Mouse (Mus musculus) left cerebral cortex, adult 8-10 months (tissue): ENCODE measurements around the gene Cmtm6. TPM values are rescaled to one million over a fixed set of nuclear protein-coding genes. Genes with fewer than 3 reads are reported as not detected.

Source experiments
- DNase-seq, 2 experiments: peaks; one replicate each; pipeline ENCODE4 v3.0.0; 2022; ENCODE audit warnings: low spot score in 2 of 2
- total RNA-seq, 4 experiments: library from RNA; stranded (reverse); gene quantifications; 2 replicates each; pipeline ENCODE4 v1.2.4; 2022

Gene Cmtm6
- total RNA-seq, 4 experiments from 2014 or later, result 20.0 to 25.7 (median 22.9) TPM

GRCm38 (mm10) chr9:114770224-114770623 lies 39.3 kb downstream of the Cmtm6 start:
- no peak for DNase-seq

DNA sequence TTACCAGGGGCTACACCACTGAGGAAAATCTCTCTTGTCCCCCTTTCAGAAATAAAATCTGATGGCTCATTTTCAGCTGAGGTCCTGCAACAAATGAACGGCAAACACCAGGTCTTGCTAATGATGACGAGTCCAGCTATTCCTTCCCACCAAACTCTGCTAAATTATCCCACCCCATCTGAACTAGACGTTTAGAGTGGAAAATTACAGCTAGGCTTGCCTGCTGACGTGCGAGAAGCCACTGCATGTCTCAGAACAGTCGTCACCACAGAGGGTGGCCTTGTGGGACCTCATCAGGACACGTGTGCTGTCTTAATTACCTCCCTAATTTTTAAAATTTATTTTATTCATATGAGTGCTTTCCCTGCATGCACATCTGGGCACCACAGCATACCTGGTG lies 40.6 kb downstream of the Cmtm6 start:
- DNase-seq, result no peak

DNA sequence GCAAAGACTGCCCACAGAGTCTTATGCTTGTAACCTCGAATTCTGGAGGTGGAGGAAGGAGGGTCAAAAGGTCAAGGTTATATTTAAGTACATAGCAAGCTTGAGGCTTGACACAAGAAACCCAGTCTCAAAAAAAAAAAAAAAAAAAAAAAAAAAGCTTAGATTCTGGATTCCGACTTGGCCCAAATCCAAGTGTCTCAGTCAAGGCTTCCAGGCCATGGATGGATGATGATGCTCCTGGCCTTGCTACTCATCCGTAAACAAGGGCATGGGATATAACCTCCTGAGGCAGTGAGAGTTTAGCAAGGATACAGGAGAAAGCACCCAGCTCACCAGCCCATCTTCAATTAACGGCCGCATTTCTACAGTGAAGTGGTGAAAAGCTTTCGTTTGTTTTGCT lies 43.7 kb downstream of the Cmtm6 start:
- no peak for DNase-seq

DNA sequence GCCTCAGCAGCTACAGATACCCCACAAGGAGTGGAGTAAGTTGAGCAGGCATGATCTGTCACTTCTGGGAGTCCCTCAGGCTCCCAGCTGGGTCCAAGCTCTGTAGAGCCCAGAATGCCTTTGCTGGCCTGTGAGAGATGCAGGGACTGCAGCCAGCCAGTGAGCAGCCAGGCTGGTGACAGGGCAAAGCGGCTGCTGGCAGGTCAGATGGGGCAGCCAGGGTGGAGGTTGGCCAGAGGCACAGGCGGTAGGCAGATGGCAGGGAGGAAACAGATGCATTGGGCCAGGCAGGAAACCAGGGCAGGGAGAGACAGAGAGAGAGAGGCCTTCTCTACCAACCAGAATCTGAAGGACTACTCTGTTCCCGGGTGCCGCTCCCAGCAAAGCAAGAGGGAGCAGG lies 44.4 kb downstream of the Cmtm6 start:
- DNase-seq, result no peak

DNA sequence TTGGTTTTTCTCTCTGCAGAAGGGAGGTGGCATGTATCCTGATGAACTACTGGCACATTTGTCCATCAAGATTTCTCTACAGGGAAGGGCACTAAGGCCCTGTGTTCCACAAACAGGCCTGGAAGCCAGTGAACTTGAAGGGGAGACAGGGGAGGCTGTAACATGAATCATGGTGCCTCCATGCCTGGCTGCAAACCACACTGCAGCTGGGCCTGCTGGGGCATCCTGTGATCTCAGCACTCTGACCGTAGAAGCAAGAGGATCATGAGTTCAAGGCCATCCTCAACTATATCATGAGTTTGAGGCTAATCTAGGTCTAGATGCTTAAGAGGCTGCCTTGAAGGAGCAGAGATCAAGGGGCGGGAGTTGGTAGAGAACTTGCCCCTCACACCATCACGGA lies 45.4 kb downstream of the Cmtm6 start:
- DNase-seq, result no peak

GRCm38 (mm10) chr9:114777178-114778046 lies 46.5 kb downstream of the Cmtm6 start:
- DNase-seq, result no peak

DNA sequence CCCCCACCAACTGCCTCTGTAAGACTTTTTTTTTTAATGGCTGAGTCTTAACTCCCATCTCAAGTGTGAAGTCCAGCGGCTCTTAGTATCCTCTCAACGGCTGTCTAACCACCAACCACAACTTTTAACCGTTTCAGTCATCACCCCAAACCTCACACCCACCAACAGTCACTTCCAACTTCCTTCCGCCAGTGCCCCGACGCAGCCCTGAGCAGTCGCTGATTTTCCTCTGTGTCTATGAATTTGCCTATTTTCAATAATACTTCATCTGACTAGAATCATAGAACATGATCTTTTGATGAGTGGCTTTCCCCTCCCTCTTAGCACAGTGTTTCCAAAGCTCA lies 47.1 kb downstream of the Cmtm6 start:
- no peak for DNase-seq

DNA sequence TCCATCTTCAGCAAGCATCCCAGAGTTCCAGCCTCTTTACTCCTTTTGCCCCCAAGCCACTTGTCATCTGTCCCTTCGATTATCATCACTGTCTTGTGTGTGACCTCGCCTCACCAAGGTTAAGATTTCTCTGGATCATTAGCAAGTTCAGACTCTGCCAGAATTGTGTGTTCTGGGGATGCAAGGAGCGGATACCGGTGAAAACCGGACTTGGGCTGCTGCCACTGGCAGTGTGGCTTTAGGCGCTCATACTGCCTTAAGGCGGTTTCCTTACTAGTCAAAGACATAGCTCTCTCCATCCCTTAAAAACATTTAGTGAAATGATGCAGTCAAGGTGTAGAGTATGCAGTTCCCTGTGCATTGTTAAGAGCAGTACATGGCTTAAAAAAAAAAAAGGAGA lies 48.0 kb downstream of the Cmtm6 start:
- no peak for DNase-seq

DNA sequence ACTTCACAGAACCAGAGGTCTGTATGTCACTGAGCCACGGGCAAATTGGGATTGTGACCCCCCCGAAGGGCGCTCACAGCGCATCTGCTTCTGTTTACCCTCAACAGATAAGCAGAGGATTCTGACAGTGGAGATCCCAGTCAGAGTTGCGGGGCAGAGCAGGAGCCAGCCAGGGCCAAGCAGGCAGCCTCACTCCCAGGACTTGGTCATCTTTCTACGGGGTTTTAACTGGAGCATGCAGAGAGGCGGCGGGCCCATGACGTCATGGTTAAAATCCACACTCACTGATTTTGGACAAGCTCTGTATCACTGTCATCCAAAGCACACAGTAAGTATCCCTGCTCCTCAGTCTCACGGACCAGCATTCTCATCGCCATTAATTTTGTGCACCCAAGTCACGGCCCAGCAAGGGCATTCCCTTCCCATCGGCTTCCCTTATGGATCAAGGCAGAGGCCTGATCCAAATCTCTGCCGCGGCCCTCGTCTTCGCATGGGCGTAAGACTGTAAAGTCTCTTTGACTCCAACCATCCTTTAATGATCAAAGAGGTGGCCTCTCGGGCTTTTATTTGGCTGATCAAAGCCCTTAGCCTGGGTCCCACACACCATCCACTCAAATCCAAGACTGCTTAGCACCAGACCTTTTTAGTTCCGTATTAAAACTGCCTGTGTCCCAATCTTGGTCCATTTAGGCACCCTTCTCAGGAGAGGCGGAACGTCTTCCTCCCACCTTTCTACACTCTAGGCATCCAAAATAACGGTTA lies 49.2 kb downstream of the Cmtm6 start:
- DNase-seq, result no peak

GRCm38 (mm10) chr9:114780746-114781525 lies 50.0 kb downstream of the Cmtm6 start:
- no peak for DNase-seq

- no peak for DNase-seq
Measured at GRCm38 (mm10) chr9:114781526-114782212, 50.8 kb downstream of the Cmtm6 start, which contains the start of gene Cmtm7. Cmtm7 (minus strand) TSS chr9:114781856.

DNA sequence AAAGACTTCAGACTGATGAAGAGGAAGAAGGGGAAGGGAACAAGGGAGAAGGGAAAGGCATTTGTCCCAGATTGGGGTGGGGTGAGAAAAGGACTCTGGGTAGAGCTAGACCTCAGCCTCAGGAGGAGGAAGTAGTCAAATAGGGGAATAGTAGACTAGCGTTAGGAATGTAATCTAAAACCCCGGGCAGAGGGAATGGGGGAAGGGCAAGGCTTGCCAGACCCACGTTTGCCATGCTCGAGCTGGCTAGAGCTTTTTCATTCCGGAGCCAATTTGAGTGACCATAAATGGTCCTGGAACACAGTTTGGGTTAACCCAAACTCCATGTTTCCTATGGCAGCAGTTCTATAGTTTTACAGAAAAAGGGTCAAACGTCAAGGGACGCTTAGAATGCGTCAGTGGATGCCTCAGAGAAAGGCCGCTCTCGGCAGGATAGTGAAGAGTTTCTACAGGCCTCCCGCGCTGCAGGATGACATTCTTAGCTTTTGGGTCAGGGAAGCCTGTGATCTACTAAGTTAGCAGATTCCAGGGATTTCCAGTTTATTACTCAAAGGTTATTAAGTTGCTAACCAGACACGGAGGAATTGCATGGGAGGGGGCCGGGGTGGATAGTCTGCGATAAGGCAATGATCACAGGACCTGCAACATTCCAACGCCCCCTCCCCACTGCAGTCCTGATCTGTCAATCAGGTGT lies 54.7 kb downstream of the Cmtm6 start:
- no peak for DNase-seq

GRCm38 (mm10) chr9:114787134-114787533 lies 56.2 kb downstream of the Cmtm6 start:
- no peak for DNase-seq

- DNase-seq, result no peak
Measured at GRCm38 (mm10) chr9:114787716-114788115, 56.8 kb downstream of the Cmtm6 start.

DNA sequence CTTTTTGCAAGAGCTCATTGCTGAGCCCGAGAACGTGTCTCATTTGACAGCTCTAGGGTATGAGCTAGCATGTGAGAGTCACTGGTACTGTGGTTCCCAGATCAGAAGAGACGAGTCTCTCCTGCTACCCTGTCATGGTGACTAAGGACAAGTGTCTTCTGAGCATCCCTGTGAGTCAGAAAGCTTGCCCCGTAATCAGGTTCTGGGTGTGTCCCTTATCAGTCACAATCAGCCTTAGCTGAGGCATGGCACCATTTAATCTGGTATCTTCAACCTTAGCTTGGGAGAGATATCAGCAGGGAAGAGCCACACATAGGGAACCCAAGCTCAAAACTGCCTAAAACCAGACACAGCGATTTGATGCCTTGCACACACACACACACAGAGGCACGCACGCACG lies 57.8 kb downstream of the Cmtm6 start:
- no peak for DNase-seq

DNA sequence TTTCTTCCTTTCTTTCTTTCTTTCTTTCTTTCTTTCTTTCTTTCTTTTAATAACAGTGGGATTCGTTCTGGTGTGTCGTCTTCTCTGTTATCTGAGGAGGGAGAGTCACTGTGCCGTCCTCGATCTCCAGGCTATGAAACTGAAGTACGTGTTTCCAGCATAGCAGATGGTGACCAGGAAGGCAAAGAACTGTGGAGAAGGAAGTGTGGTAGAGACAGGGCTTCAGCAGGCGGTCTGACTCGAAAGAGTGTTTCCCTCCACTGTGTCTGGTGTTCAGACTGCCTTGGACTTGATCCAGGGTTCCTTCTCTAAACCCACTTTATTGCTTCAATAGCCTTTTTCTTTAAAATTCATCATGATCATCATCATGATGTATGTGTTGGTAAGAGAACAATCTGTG lies 58.6 kb downstream of the Cmtm6 start:
- DNase-seq, result no peak

- DNase-seq, result no peak
Measured at GRCm38 (mm10) chr9:114789989-114790388, 59.1 kb downstream of the Cmtm6 start.

GRCm38 (mm10) chr9:114793764-114794295 lies 62.9 kb downstream of the Cmtm6 start:
- no peak for DNase-seq

GRCm38 (mm10) chr9:114794491-114794890 lies 63.6 kb downstream of the Cmtm6 start:
- DNase-seq, result no peak

GRCm38 (mm10) chr9:114796473-114797050 lies 65.6 kb downstream of the Cmtm6 start:
- no peak for DNase-seq
